Mouse (Mus musculus): Measurements from ENCODE around the gene Vmn1r176.
"Not testable (repeated sequence)": the region's sequence is repeated elsewhere in the genome, so short reads cannot be mapped to it uniquely, and the experiment has no call there.

Vmn1r176 gene

DNA sequence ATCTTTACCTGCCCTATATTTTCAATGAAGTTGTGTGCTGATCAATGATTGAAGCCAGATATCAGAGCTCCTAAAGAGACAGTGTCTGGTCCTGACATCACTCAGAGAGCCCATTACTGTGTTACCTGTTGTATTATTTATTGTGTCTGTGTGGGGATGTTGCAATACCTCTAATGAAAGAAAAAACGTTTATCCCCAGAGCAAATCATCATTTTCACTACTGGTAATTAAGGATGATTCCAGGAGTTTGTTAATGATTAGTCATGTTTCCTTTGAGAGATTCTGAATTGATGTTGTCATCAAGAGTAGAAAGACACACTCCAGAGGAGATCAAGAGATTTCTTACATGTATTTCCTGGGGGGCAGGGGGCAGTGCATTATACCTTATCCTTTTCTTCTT is at the start of gene Vmn1r176:
TSS of gene Vmn1r176 (minus strand) at position 101 of the 400 bp plus-strand sequence.
- not testable (repeated sequence) for DNase-seq (ENCODE audit: low spot score)

DNA sequence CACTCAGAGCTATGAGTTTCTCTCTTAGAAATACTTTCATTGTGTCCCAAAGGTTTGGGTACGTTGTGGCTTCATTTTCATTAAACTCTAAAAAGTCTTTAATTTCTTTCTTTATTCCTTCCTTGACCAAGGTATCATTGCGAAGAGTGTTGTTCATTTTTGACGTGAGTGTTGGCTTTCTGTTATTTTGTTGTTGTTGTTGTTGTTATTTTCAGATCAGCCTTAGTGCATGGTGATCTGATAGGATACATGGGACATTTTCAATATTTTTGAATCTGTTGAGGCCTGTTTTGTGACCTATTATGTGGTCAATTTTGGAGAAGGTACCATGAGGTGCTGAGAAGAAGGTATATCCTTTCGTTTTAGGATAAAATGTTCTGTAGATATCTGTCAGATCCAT is 39.7 kb upstream of the Vmn1r176 start:
- not testable (repeated sequence) for DNase-seq (ENCODE audit: low spot score)

DNA sequence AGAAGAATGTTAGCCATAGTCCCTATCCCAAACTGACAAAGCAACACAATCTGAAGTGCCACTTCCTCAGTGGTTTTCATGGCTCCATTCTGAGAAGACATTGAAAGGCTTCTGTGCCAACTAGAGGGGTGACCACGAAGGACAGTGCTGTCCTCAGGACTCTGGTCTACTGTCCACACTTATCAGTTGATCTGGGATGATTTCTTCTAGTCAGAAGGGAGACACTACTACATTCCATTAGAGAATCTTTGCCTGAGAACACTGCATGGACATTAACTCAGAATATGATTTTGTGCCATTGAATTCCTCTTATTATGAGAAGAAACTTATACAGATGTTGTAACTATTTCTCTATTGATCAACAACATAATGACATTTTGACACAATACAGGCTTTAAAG is 29.2 kb upstream of the Vmn1r176 start, which contains the start of gene Vmn1r177:
TSS of gene Vmn1r177 (minus strand) at position 101 of the 400 bp plus-strand sequence.
- DNase-seq (ENCODE audit: low spot score) = not testable (repeated sequence)

DNA sequence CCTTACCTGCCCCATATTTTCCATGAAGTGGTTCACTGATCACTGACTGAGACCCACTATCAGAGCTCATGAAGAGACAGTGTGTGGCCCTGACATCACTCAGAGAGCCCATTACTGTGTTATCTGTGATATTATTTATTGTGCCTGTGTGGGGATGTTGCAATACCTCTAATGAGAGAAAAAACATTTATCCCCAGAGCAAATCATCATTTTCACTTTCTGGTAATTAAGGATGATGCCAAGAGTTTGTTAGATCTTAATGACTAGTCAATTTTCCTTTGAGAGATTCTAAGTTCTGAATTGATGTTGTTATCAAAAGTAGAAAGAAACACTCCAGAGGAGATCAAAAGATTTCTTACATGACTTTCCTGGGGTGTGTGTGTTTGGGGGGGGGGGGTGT is 26.6 kb downstream of the Vmn1r176 start, which contains the start of gene Vmn1r175:
TSS of gene Vmn1r175 (minus strand) at position 101 of the 400 bp plus-strand sequence.
- not testable (repeated sequence) for DNase-seq (ENCODE audit: low spot score)

DNA sequence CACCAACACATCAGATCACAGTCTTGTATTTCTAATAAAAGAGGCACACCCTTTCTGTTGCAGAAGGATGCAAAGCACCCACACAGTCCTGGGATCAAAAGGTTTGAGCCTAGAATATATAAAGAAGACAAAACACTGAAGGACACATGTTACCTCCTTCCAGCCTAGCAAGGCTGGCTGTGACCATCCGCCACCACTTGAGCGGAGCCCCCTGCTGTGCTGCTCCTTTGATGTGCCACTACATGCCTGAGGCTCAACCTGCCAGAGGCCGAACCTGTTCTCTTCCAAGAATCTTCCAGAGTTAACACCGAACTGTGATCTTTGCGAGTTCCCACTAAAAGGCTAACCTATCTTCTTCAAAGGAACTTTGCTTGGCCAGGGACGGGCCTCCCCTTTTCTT is 52.6 kb downstream of the Vmn1r176 start:
- DNase-seq (ENCODE audit: low spot score) = no peak
